Mouse (Mus musculus): Measurements from ENCODE around the gene Anapc15. TPM values are rescaled to one million over a fixed set of nuclear protein-coding genes. Genes with fewer than 3 reads are reported as not detected.
A peak's percentile ranks its signal among the peaks of the same experiment; 100 is the strongest.

Anapc15 gene
- polyA plus RNA-seq, 1 experiment from 2014 or later, result 79.0 TPM

GRCm38 (mm10) chr7:101882413-101883154 lies 19.1 kb downstream of the Anapc15 start:
- no peaks in the 10 kb centered on the region for H3K27me3 ChIP-seq
- H3K27ac ChIP-seq, result no peak overlapping the region

GRCm38 (mm10) chr7:101884160-101884559 lies 20.6 kb downstream of the Anapc15 start:
- H3K27me3 ChIP-seq, result no peaks in the 10 kb centered on the region
- H3K4me3 ChIP-seq (replicated peaks), result no peak overlapping the region
- no peaks in the 10 kb centered on the region for H3K36me3 ChIP-seq
- WGBS, result 98% methylated on average over 4 of the region's 4 CpGs
- H3K27ac ChIP-seq, result no peak overlapping the region
- ATAC-seq, result no peak
- H3K4me1 ChIP-seq (replicated peaks), result no peaks in the 10 kb centered on the region
- H3K9me3 ChIP-seq, result no peaks in the 10 kb centered on the region
- no peak overlapping the region for H3K4me2 ChIP-seq (replicated peaks)
- no peak overlapping the region for H3K9ac ChIP-seq (replicated peaks)

More at GRCm38 (mm10) chr7:101882413-101883154, 19.1 kb downstream of the Anapc15 start:
- WGBS, result 61% methylated on average over 9 of the region's 9 CpGs
- H3K9me3 ChIP-seq, result no peaks in the 10 kb centered on the region
- H3K36me3 ChIP-seq, result no peaks in the 10 kb centered on the region
- ATAC-seq, result no peak
- H3K4me2 ChIP-seq (replicated peaks), result no peak overlapping the region
- H3K4me3 ChIP-seq (replicated peaks), result no peak overlapping the region
- no peaks in the 10 kb centered on the region for H3K4me1 ChIP-seq (replicated peaks)
- no peak overlapping the region for H3K9ac ChIP-seq (replicated peaks)

GRCm38 (mm10) chr7:101886274-101886673 lies 22.8 kb downstream of the Anapc15 start:
- Histone ChIP-seq H3K4me2 (replicated peaks) (no peak overlapping the region), H3K4me1 (replicated peaks) (no peaks in the 10 kb centered on the region), H3K27ac (no peak overlapping the region), H3K36me3 (no peaks in the 10 kb centered on the region), H3K9me3 (no peaks in the 10 kb centered on the region), H3K4me3 (replicated peaks) (no peak overlapping the region), H3K27me3 (no peaks in the 10 kb centered on the region), H3K9ac (replicated peaks) (no peak overlapping the region)
- WGBS, result 92% methylated on average over 6 of the region's 6 CpGs
- ATAC-seq, result no peak

GRCm38 (mm10) chr7:101888460-101888859 lies 24.9 kb downstream of the Anapc15 start:
- Histone ChIP-seq H3K4me3 (replicated peaks) (no peak overlapping the region), H3K4me2 (replicated peaks) (no peak overlapping the region), H3K9me3 (no peaks in the 10 kb centered on the region), H3K27ac (no peak overlapping the region), H3K4me1 (replicated peaks) (no peaks in the 10 kb centered on the region), H3K9ac (replicated peaks) (no peak overlapping the region), H3K36me3 (no peaks in the 10 kb centered on the region), H3K27me3 (no peaks in the 10 kb centered on the region)
- no peak for ATAC-seq
- WGBS, result 87% methylated on average over 4 of the region's 4 CpGs

GRCm38 (mm10) chr7:101895695-101896094 lies 32.2 kb downstream of the Anapc15 start:
- H3K4me2 ChIP-seq (replicated peaks), result peak overlapping the region; percentile 37
- no peaks in the 10 kb centered on the region for H3K27me3 ChIP-seq
- peak overlapping the region; percentile 89 for H3K27ac ChIP-seq
- peak overlapping the region; percentile 64; the same call in 1 of the 2 replicates for H3K9ac ChIP-seq (replicated peaks)
- ATAC-seq, result no peak; the same call in 1 of the 2 replicates
- H3K4me3 ChIP-seq (replicated peaks), result peak overlapping the region; percentile 58
- H3K9me3 ChIP-seq, result no peaks in the 10 kb centered on the region
- peaks cover 20% of the 10 kb centered on the region for H3K4me1 ChIP-seq (replicated peaks)
- H3K36me3 ChIP-seq, result peaks cover 10% of the 10 kb centered on the region
- WGBS, result 34% methylated on average over 9 of the region's 9 CpGs

GRCm38 (mm10) chr7:101896104-101897066 lies 32.9 kb downstream of the Anapc15 start:
- H3K4me3 ChIP-seq (replicated peaks), result peak overlapping the region; percentile 58
- no peaks in the 10 kb centered on the region for H3K27me3 ChIP-seq
- peak overlapping the region; percentile 64 for H3K9ac ChIP-seq (replicated peaks)
- peak; percentile 99 for ATAC-seq
- no peaks in the 10 kb centered on the region for H3K9me3 ChIP-seq
- H3K4me2 ChIP-seq (replicated peaks), result peak overlapping the region; percentile 54
- peak overlapping the region; percentile 89 for H3K27ac ChIP-seq
- H3K4me1 ChIP-seq (replicated peaks), result peaks cover 20% of the 10 kb centered on the region
- WGBS, result under 1% methylated on average over 57 of the region's 57 CpGs
- H3K36me3 ChIP-seq, result peaks cover 17% of the 10 kb centered on the region

GRCm38 (mm10) chr7:101900331-101901097 lies 37.0 kb downstream of the Anapc15 start:
- Histone ChIP-seq H3K4me3 (replicated peaks) (no peak overlapping the region), H3K9ac (replicated peaks) (no peak overlapping the region), H3K27ac (no peak overlapping the region), H3K4me1 (replicated peaks) (peaks cover 17% of the 10 kb centered on the region), H3K27me3 (no peaks in the 10 kb centered on the region), H3K4me2 (replicated peaks) (no peak overlapping the region), H3K9me3 (no peaks in the 10 kb centered on the region), H3K36me3 (peaks cover 32% of the 10 kb centered on the region)
- ATAC-seq, result no peak
- 94% methylated on average over 16 of the region's 16 CpGs for WGBS

GRCm38 (mm10) chr7:101901969-101902368 lies 38.5 kb downstream of the Anapc15 start:
- Histone ChIP-seq H3K9me3 (no peaks in the 10 kb centered on the region), H3K4me3 (replicated peaks) (no peak overlapping the region), H3K4me1 (replicated peaks) (peaks cover 23% of the 10 kb centered on the region), H3K27ac (no peak overlapping the region), H3K4me2 (replicated peaks) (no peak overlapping the region), H3K36me3 (peaks cover 32% of the 10 kb centered on the region), H3K27me3 (no peaks in the 10 kb centered on the region), H3K9ac (replicated peaks) (no peak overlapping the region)
- 94% methylated on average over 10 of the region's 10 CpGs for WGBS
- ATAC-seq, result no peak

- Histone ChIP-seq H3K27ac (no peak overlapping the region), H3K9me3 (no peaks in the 10 kb centered on the region), H3K4me3 (replicated peaks) (no peak overlapping the region), H3K4me1 (replicated peaks) (peaks cover 21% of the 10 kb centered on the region), H3K9ac (replicated peaks) (no peak overlapping the region), H3K36me3 (peaks cover 32% of the 10 kb centered on the region), H3K27me3 (no peaks in the 10 kb centered on the region), H3K4me2 (replicated peaks) (no peak overlapping the region)
- ATAC-seq, result no peak
Measured at GRCm38 (mm10) chr7:101902846-101903245, 39.3 kb downstream of the Anapc15 start.

- Histone ChIP-seq H3K4me1 (replicated peaks) (peaks cover 31% of the 10 kb centered on the region), H3K9me3 (no peaks in the 10 kb centered on the region), H3K9ac (replicated peaks) (peak within 1 kb of the TSS; percentile 83), H3K4me3 (replicated peaks) (peak within 1 kb of the TSS; percentile 71), H3K4me2 (replicated peaks) (peak within 1 kb of the TSS; percentile 64), H3K27me3 (no peaks in the 10 kb centered on the region), H3K36me3 (peaks cover 37% of the 10 kb centered on the region), H3K27ac (peak within 1 kb of the TSS; percentile 95)
- ATAC-seq, result peak; percentile 98
- WGBS, result under 1% methylated on average over 61 of the region's 61 CpGs
Measured at GRCm38 (mm10) chr7:101905561-101906286, 42.2 kb downstream of the Anapc15 start, which contains the start of gene Lamtor1. TSS of gene Lamtor1 (plus strand) at chr7:101905904.

GRCm38 (mm10) chr7:101906287-101906681 lies 42.8 kb downstream of the Anapc15 start, which contains the start of gene Tomt:
TSS of gene Tomt (minus strand) at chr7:101906359.
- H3K4me3 ChIP-seq (replicated peaks), result peak within 1 kb of the TSS; percentile 71
- H3K9ac ChIP-seq (replicated peaks), result peak within 1 kb of the TSS; percentile 83
- H3K4me2 ChIP-seq (replicated peaks), result peak within 1 kb of the TSS; percentile 64
- 24% methylated on average over 11 of the region's 11 CpGs for WGBS
- H3K27ac ChIP-seq, result peak within 1 kb of the TSS; percentile 95
- no peak for ATAC-seq
- H3K27me3 ChIP-seq, result no peaks in the 10 kb centered on the region
- peaks cover 37% of the 10 kb centered on the region for H3K36me3 ChIP-seq
- H3K4me1 ChIP-seq (replicated peaks), result peaks cover 31% of the 10 kb centered on the region
- H3K9me3 ChIP-seq, result no peaks in the 10 kb centered on the region

All from midbrain, embryonic 13.5 days (tissue).